In genomic region chr12:31302766-31303511, GRCm38 (mm10) we compare ENCODE assay signal across 16 mouse cellular contexts. TPM values are rescaled to one million over a fixed set of nuclear protein-coding genes. Genes with fewer than 3 reads are reported as not detected.
DNase-seq lines count a peak whose midpoint lies in the region; ATAC-seq and TF ChIP-seq lines count a peak whose summit lies in the region.
"Had no signal": no experiment of that assay in that cellular context is flagged by ENCODE, and none has a peak within 500 bp of the region (broad histone marks: within the 10 kb centered on the region; RNA-seq: fewer than 3 reads in every experiment).

No protein-coding gene starts in this region.

- 81% methylated on average over 16 of the region's 16 CpGs for WGBS in heart, embryonic 13.5 days
- 79% methylated on average over 16 of the region's 16 CpGs for WGBS in midbrain, postnatal 0 days
- 80% methylated on average over 16 of the region's 16 CpGs for WGBS in midbrain, embryonic 15.5 days
- 70% methylated on average over 16 of the region's 16 CpGs for WGBS in stomach, postnatal 0 days

- H3K27ac ChIP-seq in heart, embryonic 13.5 days (replicated peaks), result peak overlapping the region; percentile 15; the same call in 1 of the 2 replicates
- H3K27ac ChIP-seq in midbrain, postnatal 0 days (ENCODE audit: low read depth, low read length), result no peak overlapping the region
- no peak overlapping the region for H3K27ac ChIP-seq in midbrain, embryonic 15.5 days
- H3K27ac ChIP-seq in stomach, postnatal 0 days (replicated peaks), result no peak overlapping the region
- H3K27ac ChIP-seq: left cerebral cortex, adult 2 months; midbrain, embryonic 12.5 days had no signal

- no peak overlapping the region for H3K9ac ChIP-seq in heart, embryonic 13.5 days
- no peak overlapping the region for H3K9ac ChIP-seq in midbrain, postnatal 0 days (replicated peaks; ENCODE audit: low read length, poor library complexity, severe bottlenecking)
- H3K9ac ChIP-seq in midbrain, embryonic 15.5 days, result no peak overlapping the region
- H3K9ac ChIP-seq in stomach, postnatal 0 days (ENCODE audit: low read length), result no peak overlapping the region
- H3K9ac ChIP-seq: midbrain, embryonic 12.5 days had no signal

- intact Hi-C loops in heart, postnatal 25 days (cut with DNase I), result loop anchor here (2.0 to 10.0 kb wide), 3 partner anchors 36 to 178 kb away; partner anchors contain the start of gene Lamb1

- peaks cover 100% of the 10 kb centered on the region for H3K36me3 ChIP-seq in heart, embryonic 13.5 days
- no peaks in the 10 kb centered on the region; the same call in 1 of the 2 replicates for H3K36me3 ChIP-seq in midbrain, postnatal 0 days (ENCODE audit: insufficient read depth, low read length)
- no peaks in the 10 kb centered on the region for H3K36me3 ChIP-seq in midbrain, embryonic 15.5 days (replicated peaks)
- H3K36me3 ChIP-seq in stomach, postnatal 0 days (ENCODE audit: control insufficient read depth, insufficient read depth, low read length), result peaks cover 52% of the 10 kb centered on the region
- H3K36me3 ChIP-seq: midbrain, embryonic 12.5 days had no signal

- TF ChIP-seq EP300 in stomach, postnatal 0 days (optimal IDR thresholded peaks at IDR 0.05), result no peak

- peaks cover 49% of the 10 kb centered on the region for H3K4me1 ChIP-seq in heart, embryonic 13.5 days
- H3K4me1 ChIP-seq in midbrain, postnatal 0 days (ENCODE audit: insufficient read depth, low read length), result no peaks in the 10 kb centered on the region; the same call in 1 of the 2 replicates
- 0 out of 2 replicates have a peak, but pooled peaks cover 3% of the 10 kb centered on the region for H3K4me1 ChIP-seq in midbrain, embryonic 15.5 days
- H3K4me1 ChIP-seq in stomach, postnatal 0 days (replicated peaks; ENCODE audit: control insufficient read depth, insufficient read depth), result no peaks in the 10 kb centered on the region
- H3K4me1 ChIP-seq: midbrain, embryonic 12.5 days had no signal

- no peak overlapping the region for H3K4me2 ChIP-seq in heart, embryonic 13.5 days
- H3K4me2 ChIP-seq in midbrain, postnatal 0 days (ENCODE audit: low read depth, low read length, poor library complexity, severe bottlenecking), result no peak overlapping the region
- no peak overlapping the region for H3K4me2 ChIP-seq in midbrain, embryonic 15.5 days
- H3K4me2 ChIP-seq in stomach, postnatal 0 days (replicated peaks; ENCODE audit: low read depth), result no peak overlapping the region
- H3K4me2 ChIP-seq: liver, embryonic 11.5 days; midbrain, embryonic 12.5 days had no signal

- TF ChIP-seq CTCF in midbrain, postnatal 0 days (IDR thresholded peaks at IDR 0.05), result no peak
- TF ChIP-seq CTCF in stomach, postnatal 0 days (IDR thresholded peaks at IDR 0.05; ENCODE audit: low read depth), result no peak

- H3K4me3 ChIP-seq in heart, embryonic 13.5 days, result no peak overlapping the region
- H3K4me3 ChIP-seq in midbrain, postnatal 0 days (ENCODE audit: low read depth, low read length), result no peak overlapping the region
- H3K4me3 ChIP-seq in midbrain, embryonic 15.5 days, result no peak overlapping the region
- no peak overlapping the region for H3K4me3 ChIP-seq in stomach, postnatal 0 days (ENCODE audit: low read depth, low read length)
- H3K4me3 ChIP-seq: left cerebral cortex, adult 2 months; midbrain, embryonic 12.5 days had no signal

- no peaks in the 10 kb centered on the region for H3K9me3 ChIP-seq in heart, embryonic 13.5 days
- H3K9me3 ChIP-seq in midbrain, postnatal 0 days (ENCODE audit: low read length), result no peaks in the 10 kb centered on the region
- no peaks in the 10 kb centered on the region for H3K9me3 ChIP-seq in midbrain, embryonic 15.5 days
- no peaks in the 10 kb centered on the region for H3K9me3 ChIP-seq in stomach, postnatal 0 days (ENCODE audit: control insufficient read depth, low read length)
- H3K9me3 ChIP-seq: midbrain, embryonic 12.5 days had no signal

- DNase-seq in adrenal gland, adult 2 months, result peak; percentile 47
- DNase-seq in adrenal gland, postnatal 10 days, result no peak
- no peak for DNase-seq in heart, postnatal 25 days (ENCODE audit: low spot score)
- DNase-seq in midbrain, postnatal 0 days (ENCODE audit: low spot score), result peak; percentile 44
- DNase-seq in stomach, postnatal 0 days (ENCODE audit: low spot score), result no peak
- no peak for DNase-seq in frontal cortex, adult 2 months (ENCODE audit: extremely low spot score in 1 of 2, low spot score in 1 of 2)
- DNase-seq: gastrocnemius, postnatal 25 days; kidney, postnatal 25 days; right cerebral cortex, postnatal 4 days had no signal

- no peak for ATAC-seq in heart, embryonic 13.5 days (ENCODE audit: extremely low read depth, insufficient number of reproducible peaks, low FRiP score, low TSS enrichment)
- ATAC-seq in midbrain, postnatal 0 days (ENCODE audit: low FRiP score), result peak; percentile 55
- ATAC-seq in midbrain, embryonic 15.5 days (replicated peaks), result no peak
- peak; percentile 53 for ATAC-seq in stomach, postnatal 0 days (ENCODE audit: low FRiP score, low TSS enrichment)
- ATAC-seq: activated CD4-positive, CD25-positive, alpha-beta regulatory T cell, adult 4 months; lung, postnatal 0 days had no signal

- no peaks in the 10 kb centered on the region for H3K27me3 ChIP-seq in heart, embryonic 13.5 days (replicated peaks)
- H3K27me3 ChIP-seq in midbrain, postnatal 0 days (ENCODE audit: insufficient read depth, low read length), result no peaks in the 10 kb centered on the region
- H3K27me3 ChIP-seq in midbrain, embryonic 15.5 days (replicated peaks), result no peaks in the 10 kb centered on the region
- H3K27me3 ChIP-seq in stomach, postnatal 0 days (ENCODE audit: control insufficient read depth, insufficient read depth, low read length), result no peaks in the 10 kb centered on the region
- H3K27me3 ChIP-seq: midbrain, embryonic 12.5 days had no signal

RNA-seq across cellular contexts. Expression of gene Lamb1, which starts 37.9 kb away (rescaled TPM):
- total RNA-seq in adrenal gland, adult 2 months (2021), result 100 to 1,000 TPM; 129 to 147 TPM
- polyA plus RNA-seq in adrenal gland, adult 2 months (2012; rRNA removed), result 33.2 and 35.8 TPM in 2 replicates
- total RNA-seq in adrenal gland, postnatal 10 days (2021), result 100 to 1,000 TPM; 147 to 165 TPM
- polyA plus RNA-seq in heart, embryonic 13.5 days (2015; fragmentation: Nextera tagmentation; extraction: Ambion mirVana), result 90.6 and 91.3 TPM in 2 replicates
- total RNA-seq in heart, postnatal 25 days (2021), result 10 to 100 TPM; 87.5 to 89.2 TPM
- total RNA-seq in midbrain, postnatal 0 days (2014; rRNA removed), result 19.5 and 24.6 TPM in 2 replicates
- 7.6 and 8.1 TPM in 2 replicates for polyA plus RNA-seq in midbrain, postnatal 0 days (2015; fragmentation: Nextera tagmentation; extraction: Ambion mirVana)
- 16.6 and 16.8 TPM in 2 replicates for polyA plus RNA-seq in midbrain, embryonic 15.5 days (2015; fragmentation: Nextera tagmentation; extraction: Ambion mirVana)
- 30.6 and 31.7 TPM in 2 replicates for polyA plus RNA-seq in stomach, postnatal 0 days (2015; fragmentation: Nextera tagmentation; extraction: Ambion mirVana)
- 7.6 and 8.4 TPM in 2 replicates for polyA plus RNA-seq in frontal cortex, adult 2 months (2012; rRNA removed)
- polyA plus RNA-seq: activated CD4-positive, CD25-positive, alpha-beta regulatory T cell, adult 4 months had no signal

RNA-seq across cellular contexts. Expression of gene Dld, which starts 48.3 kb away (rescaled TPM):
- 100 to 1,000 TPM; 262 to 322 TPM for total RNA-seq in adrenal gland, adult 2 months (2021)
- polyA plus RNA-seq in adrenal gland, adult 2 months (2012; rRNA removed), result 7.4 and 7.6 TPM in 2 replicates
- 100 to 1,000 TPM; 475 to 479 TPM for total RNA-seq in adrenal gland, postnatal 10 days (2021)
- 179 and 190 TPM in 2 replicates for polyA plus RNA-seq in heart, embryonic 13.5 days (2015; fragmentation: Nextera tagmentation; extraction: Ambion mirVana)
- 100 to 1,000 TPM; 420 to 439 TPM for total RNA-seq in heart, postnatal 25 days (2021)
- 41.0 and 62.3 TPM in 2 replicates for total RNA-seq in midbrain, postnatal 0 days (2014; rRNA removed)
- polyA plus RNA-seq in midbrain, postnatal 0 days (2015; fragmentation: Nextera tagmentation; extraction: Ambion mirVana), result 113 and 122 TPM in 2 replicates
- 105 and 116 TPM in 2 replicates for polyA plus RNA-seq in midbrain, embryonic 15.5 days (2015; fragmentation: Nextera tagmentation; extraction: Ambion mirVana)
- 108 and 112 TPM in 2 replicates for polyA plus RNA-seq in stomach, postnatal 0 days (2015; fragmentation: Nextera tagmentation; extraction: Ambion mirVana)
- 90.4 and 99.2 TPM in 2 replicates for polyA plus RNA-seq in frontal cortex, adult 2 months (2012; rRNA removed)

Comparison
In these comparisons a context has a peak if more than half of its experiments do, and no peak if none do; other contexts are left out.
1. DNase-seq: peak in adrenal gland, adult 2 months (single experiment) and midbrain, postnatal 0 days (single experiment); none in adrenal gland, postnatal 10 days (single experiment), heart, postnatal 25 days (single experiment), stomach, postnatal 0 days (single experiment) and frontal cortex, adult 2 months (0 of 2).
2. ATAC-seq: peak in midbrain, postnatal 0 days (single experiment) and stomach, postnatal 0 days (single experiment); none in heart, embryonic 13.5 days (single experiment) and midbrain, embryonic 15.5 days (single experiment).
3. RNA of gene Dld, which starts 48.3 kb away (polyA plus RNA-seq): 179 to 190 TPM in heart, embryonic 13.5 days, 113 to 122 TPM in midbrain, postnatal 0 days, 105 to 116 TPM in midbrain, embryonic 15.5 days, 108 to 112 TPM in stomach, postnatal 0 days and 90.4 to 99.2 TPM in frontal cortex, adult 2 months; 7.4 to 7.6 TPM in adrenal gland, adult 2 months; every median in the first group is over 10 times any median in the second.